Mouse (Mus musculus) embryonic facial prominence, embryonic 10.5 days (tissue): ENCODE data around the gene Ppfibp1. TPM values are rescaled to one million over a fixed set of nuclear protein-coding genes. Genes with fewer than 3 reads are reported as not detected.
A peak's percentile ranks its signal among the peaks of the same experiment; 100 is the strongest.

Experiments used
- DNase-seq: peaks from one replicate; pipeline ENCODE4 v3.0.0-alpha.2; 2017; ENCODE audit warnings: low spot score
- H3K27ac ChIP-seq: fragments of 300-500 bp; sonication (generic); replicated peaks from 2 replicates; pipeline ENCODE4 v1.5.1; 2016; ENCODE audit warnings: mild to moderate bottlenecking
- H3K27me3 ChIP-seq: fragments of 300-500 bp; sonication (generic); replicated peaks from 2 replicates; pipeline ENCODE4 v1.6.1; 2016; ENCODE audit warnings: low read depth, mild to moderate bottlenecking; ENCODE audit not compliant: poor library complexity, severe bottlenecking
- H3K36me3 ChIP-seq: fragments of 300-500 bp; sonication (generic); replicated peaks from 2 replicates; pipeline ENCODE4 v1.6.1; 2016; ENCODE audit warnings: mild to moderate bottlenecking, moderate library complexity
- H3K4me1 ChIP-seq: fragments of 300-500 bp; sonication (generic); 2 replicates; pipeline ENCODE4 v1.6.1; 2016
- H3K4me3 ChIP-seq: fragments of 300-500 bp; sonication (generic); 2 replicates; pipeline ENCODE4 v1.5.1; 2016; ENCODE audit warnings: mild to moderate bottlenecking, moderate library complexity
- H3K9me3 ChIP-seq: fragments of 300-500 bp; sonication (generic); 2 replicates; pipeline ENCODE4 v1.6.1; 2016; ENCODE audit warnings: mild to moderate bottlenecking
- WGBS: fragments of 180-500 bp; shearing (Covaris S2); methylation state at CpG from one replicate; pipeline ENCODE4 v1.1.7; 2016; 5-methylcytosine and 5-hydroxymethylcytosine counted together
- polyA plus RNA-seq: library from polyadenylated mRNA; unstranded; fragments of >200 nt; fragmentation: Nextera tagmentation; extraction: Ambion mirVana; gene quantifications from 2 replicates; pipeline ENCODE4 v1.2.1, GENCODE M21; 2016

Ppfibp1 gene
- polyA plus RNA-seq, 1 experiment from 2014 or later: 38.1 TPM

- H3K4me3 ChIP-seq: no peak overlapping the region
- peaks cover 7% of the 10 kb centered on the region for H3K4me1 ChIP-seq
- 64% methylated on average over 3 of the region's 3 CpGs for WGBS
These were observed 83.1 kb downstream of the Ppfibp1 start for GRCm38 (mm10) chr6:146971366-146971765.

GRCm38 (mm10) chr6:146972009-146972408 is 83.7 kb downstream of the Ppfibp1 start:
- Histone ChIP-seq H3K27me3 (no peaks in the 10 kb centered on the region), H3K27ac (no peak overlapping the region), H3K4me3 (no peak overlapping the region), H3K4me1 (peaks cover 4% of the 10 kb centered on the region; the same call in 1 of the 2 replicates), H3K36me3 (no peaks in the 10 kb centered on the region; the same call in 1 of the 2 replicates), H3K9me3 (no peaks in the 10 kb centered on the region)
- WGBS: 63% methylated on average over 6 of the region's 6 CpGs
- no peak for DNase-seq

More at GRCm38 (mm10) chr6:146971366-146971765, 83.1 kb downstream of the Ppfibp1 start:
- H3K9me3 ChIP-seq: no peaks in the 10 kb centered on the region
- H3K27ac ChIP-seq: no peak overlapping the region
- no peak for DNase-seq
- H3K27me3 ChIP-seq: no peaks in the 10 kb centered on the region
- H3K36me3 ChIP-seq: no peaks in the 10 kb centered on the region

- Histone ChIP-seq H3K4me3 (no peak overlapping the region), H3K27me3 (no peaks in the 10 kb centered on the region), H3K9me3 (no peaks in the 10 kb centered on the region), H3K4me1 (peaks cover 4% of the 10 kb centered on the region; the same call in 1 of the 2 replicates), H3K36me3 (no peaks in the 10 kb centered on the region; the same call in 1 of the 2 replicates), H3K27ac (no peak overlapping the region)
- no peak for DNase-seq
- WGBS: 55% methylated on average over 1 of the region's 1 CpGs
These were observed 84.5 kb downstream of the Ppfibp1 start for GRCm38 (mm10) chr6:146972740-146973139.

- no peak for DNase-seq
- 67% methylated on average over 2 of the region's 2 CpGs for WGBS
- Histone ChIP-seq H3K4me1 (peaks cover 4% of the 10 kb centered on the region; the same call in 1 of the 2 replicates), H3K27ac (no peak overlapping the region), H3K4me3 (no peak overlapping the region), H3K27me3 (no peaks in the 10 kb centered on the region), H3K9me3 (no peaks in the 10 kb centered on the region), H3K36me3 (no peaks in the 10 kb centered on the region; the same call in none of the 2 replicates)
These were observed 85.1 kb downstream of the Ppfibp1 start for GRCm38 (mm10) chr6:146973406-146973805.

- Histone ChIP-seq H3K27ac (no peak overlapping the region), H3K27me3 (no peaks in the 10 kb centered on the region), H3K4me1 (peaks cover 4% of the 10 kb centered on the region; the same call in 1 of the 2 replicates), H3K9me3 (no peaks in the 10 kb centered on the region), H3K36me3 (no peaks in the 10 kb centered on the region; the same call in none of the 2 replicates), H3K4me3 (no peak overlapping the region)
- DNase-seq: no peak
These were observed 85.5 kb downstream of the Ppfibp1 start for GRCm38 (mm10) chr6:146973830-146974229.

GRCm38 (mm10) chr6:146976446-146976845 is 88.2 kb downstream of the Ppfibp1 start:
- 82% methylated on average over 8 of the region's 8 CpGs for WGBS

GRCm38 (mm10) chr6:146978691-146979114 is 90.4 kb downstream of the Ppfibp1 start:
- no peak overlapping the region for H3K27ac ChIP-seq
- no peak for DNase-seq
- H3K4me3 ChIP-seq: no peak overlapping the region
- 66% methylated on average over 5 of the region's 5 CpGs for WGBS
- H3K36me3 ChIP-seq: no peaks in the 10 kb centered on the region; the same call in none of the 2 replicates
- peaks cover 17% of the 10 kb centered on the region for H3K4me1 ChIP-seq
- H3K9me3 ChIP-seq: no peaks in the 10 kb centered on the region
- no peaks in the 10 kb centered on the region for H3K27me3 ChIP-seq

More at GRCm38 (mm10) chr6:146976446-146976845, 88.2 kb downstream of the Ppfibp1 start:
- Histone ChIP-seq H3K9me3 (no peaks in the 10 kb centered on the region), H3K27ac (no peak overlapping the region), H3K4me1 (peaks cover 20% of the 10 kb centered on the region), H3K36me3 (no peaks in the 10 kb centered on the region; the same call in none of the 2 replicates), H3K4me3 (no peak overlapping the region), H3K27me3 (no peaks in the 10 kb centered on the region)
- DNase-seq: no peak

- peaks cover 16% of the 10 kb centered on the region for H3K4me1 ChIP-seq
- no peaks in the 10 kb centered on the region for H3K9me3 ChIP-seq
- no peak overlapping the region for H3K27ac ChIP-seq
- WGBS: 86% methylated on average over 1 of the region's 1 CpGs
- H3K4me3 ChIP-seq: no peak overlapping the region
- no peaks in the 10 kb centered on the region for H3K27me3 ChIP-seq
- no peak for DNase-seq
- no peaks in the 10 kb centered on the region; the same call in none of the 2 replicates for H3K36me3 ChIP-seq
These were observed 90.9 kb downstream of the Ppfibp1 start for GRCm38 (mm10) chr6:146979115-146979744.

- Histone ChIP-seq H3K36me3 (no peaks in the 10 kb centered on the region; the same call in none of the 2 replicates), H3K4me1 (peaks cover 19% of the 10 kb centered on the region), H3K9me3 (no peaks in the 10 kb centered on the region), H3K27me3 (no peaks in the 10 kb centered on the region), H3K4me3 (no peak overlapping the region), H3K27ac (no peak overlapping the region)
- DNase-seq: no peak
- 56% methylated on average over 3 of the region's 3 CpGs for WGBS
These were observed 91.7 kb downstream of the Ppfibp1 start for GRCm38 (mm10) chr6:146979953-146980352.

- Histone ChIP-seq H3K4me1 (peaks cover 19% of the 10 kb centered on the region), H3K4me3 (no peak overlapping the region), H3K27ac (no peak overlapping the region), H3K36me3 (no peaks in the 10 kb centered on the region; the same call in none of the 2 replicates), H3K27me3 (no peaks in the 10 kb centered on the region), H3K9me3 (no peaks in the 10 kb centered on the region)
- no peak for DNase-seq
- WGBS: 47% methylated on average over 1 of the region's 1 CpGs
These were observed 93.1 kb downstream of the Ppfibp1 start for GRCm38 (mm10) chr6:146981249-146981835.

GRCm38 (mm10) chr6:146984569-146984968 is 96.3 kb downstream of the Ppfibp1 start:
- Histone ChIP-seq H3K9me3 (no peaks in the 10 kb centered on the region), H3K36me3 (no peaks in the 10 kb centered on the region), H3K4me1 (peaks cover 13% of the 10 kb centered on the region), H3K4me3 (no peak overlapping the region), H3K27ac (no peak overlapping the region), H3K27me3 (no peaks in the 10 kb centered on the region)
- DNase-seq: peak; percentile 21
- 67% methylated on average over 3 of the region's 3 CpGs for WGBS

- peak; percentile 50 for DNase-seq
- H3K4me3 ChIP-seq: no peak overlapping the region
- H3K27ac ChIP-seq: no peak overlapping the region
- 45% methylated on average over 5 of the region's 5 CpGs for WGBS
- no peaks in the 10 kb centered on the region for H3K4me1 ChIP-seq
- no peaks in the 10 kb centered on the region for H3K9me3 ChIP-seq
- no peaks in the 10 kb centered on the region for H3K27me3 ChIP-seq
- H3K36me3 ChIP-seq: peaks cover 26% of the 10 kb centered on the region
These were observed 105.9 kb downstream of the Ppfibp1 start for GRCm38 (mm10) chr6:146994236-146994635.

GRCm38 (mm10) chr6:146995391-146995790 is 107.1 kb downstream of the Ppfibp1 start:
- WGBS: 82% methylated on average over 2 of the region's 2 CpGs
- Histone ChIP-seq H3K36me3 (peaks cover 31% of the 10 kb centered on the region), H3K4me3 (no peak overlapping the region), H3K27me3 (no peaks in the 10 kb centered on the region), H3K9me3 (no peaks in the 10 kb centered on the region), H3K4me1 (no peaks in the 10 kb centered on the region), H3K27ac (no peak overlapping the region)
- DNase-seq: no peak
